Mouse (Mus musculus) frontal cortex, postnatal 25 days (tissue): ENCODE results near the gene Tars.

Experiments
- DNase-seq, 2 experiments: peaks; one replicate each; pipeline ENCODE4 v3.0.0; 2022; ENCODE audit warnings: low spot score in 2 of 2

Tars gene

GRCm38 (mm10) chr15:11361824-11362223, 37.6 kb downstream of the Tars start:
- DNase-seq, result no peak

- DNase-seq, result no peak
Observed at GRCm38 (mm10) chr15:11360888-11361287, 38.6 kb downstream of the Tars start.

- DNase-seq, result no peak
Observed at GRCm38 (mm10) chr15:11357501-11357900, 42.0 kb downstream of the Tars start.

- DNase-seq, result no peak
Observed at GRCm38 (mm10) chr15:11355865-11356264, 43.6 kb downstream of the Tars start.

GRCm38 (mm10) chr15:11339467-11340180, 59.8 kb downstream of the Tars start:
- no peak for DNase-seq
